Mouse (Mus musculus): ENCODE data around the gene Capn15.

DNA sequence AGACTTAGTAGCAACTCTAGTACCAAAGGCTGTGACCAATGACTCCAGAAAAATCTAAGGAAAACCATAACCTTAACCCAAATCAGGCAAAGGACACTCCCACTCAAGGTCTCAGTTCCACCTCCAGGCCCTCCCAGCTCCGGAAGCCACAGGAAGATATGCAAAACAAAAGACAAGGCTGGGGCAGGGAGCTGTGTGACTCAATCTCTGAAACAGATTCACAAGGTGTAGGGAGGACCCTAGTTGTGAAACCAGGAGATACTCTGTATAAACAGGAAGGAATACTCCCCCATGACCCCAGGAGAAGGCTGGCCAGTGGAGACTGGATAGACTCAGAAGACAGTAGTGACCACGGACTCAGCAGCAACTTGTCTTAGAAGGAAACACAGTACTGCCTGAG lies 22.1 kb upstream of the Capn15 start:
- TF ChIP-seq E2F4 (IDR thresholded peaks at IDR 0.05; ENCODE audit: borderline replicate concordance, low read depth, low read length) (no peak), ZKSCAN1 (IDR thresholded peaks at IDR 0.05; ENCODE audit: low read depth, low read length) (no peak)

Measured in MEL (cell line).